Mouse (Mus musculus): Measurements from ENCODE around the gene Ctnna2.

Ctnna2 gene

DNA sequence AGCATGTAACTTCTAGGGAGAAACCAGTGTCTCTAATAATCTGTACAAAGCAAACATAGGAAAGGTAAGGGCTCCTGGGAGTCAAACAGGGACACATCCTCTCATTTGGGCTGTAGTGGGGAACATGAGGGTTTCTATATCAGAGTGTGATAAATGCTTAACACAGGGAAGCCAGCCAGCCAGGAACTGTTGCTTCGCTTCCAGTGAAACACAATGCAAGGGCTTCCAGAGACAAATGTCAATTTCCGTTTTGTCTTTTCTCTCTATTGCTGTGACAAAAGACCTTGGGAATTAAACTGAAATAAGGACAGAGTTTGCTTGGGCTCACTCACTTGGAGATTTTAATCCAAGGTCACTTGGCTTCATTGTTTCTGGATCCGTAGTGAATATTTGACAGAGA is 162.4 kb downstream of the Ctnna2 start:
- DNase-seq (ENCODE audit: low spot score), result no peak

DNA sequence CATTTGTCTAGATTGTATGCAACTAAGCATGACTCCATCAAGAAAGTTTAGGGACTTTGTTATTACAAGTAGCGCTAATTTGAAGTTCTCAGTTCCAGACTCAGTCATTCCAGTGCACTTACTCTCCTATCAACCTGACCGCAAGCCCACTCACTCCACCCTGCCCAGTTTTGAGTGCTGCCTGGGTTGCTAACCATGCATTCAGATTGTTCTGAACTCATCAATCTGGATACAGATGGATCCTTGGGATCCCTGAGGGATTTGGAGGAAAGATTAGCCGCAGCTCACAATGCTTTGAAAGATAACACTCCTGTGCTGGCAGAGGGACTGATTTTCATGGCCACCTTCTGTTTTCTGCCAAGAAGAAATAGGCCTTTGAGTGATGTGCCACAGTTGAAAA is 168.5 kb downstream of the Ctnna2 start:
- no peak for DNase-seq (ENCODE audit: low spot score)

DNA sequence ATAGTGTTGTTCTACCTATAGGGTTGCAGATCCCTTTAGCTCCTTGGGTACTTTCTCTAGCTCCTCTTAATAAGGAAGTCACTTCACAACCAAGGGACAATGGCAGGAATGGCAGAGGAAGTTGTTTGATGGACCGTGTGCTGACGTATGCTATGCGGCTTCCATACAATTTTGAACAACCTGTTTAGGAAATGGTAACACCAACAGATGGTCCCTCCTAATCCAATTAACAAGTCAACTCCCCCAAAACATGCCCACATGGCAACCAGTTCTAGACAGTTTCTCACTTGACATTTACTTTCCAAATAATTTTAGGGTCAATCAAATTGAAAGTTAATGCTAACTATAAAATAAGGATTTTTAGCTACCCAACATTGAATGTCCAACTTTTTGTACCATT is 176.9 kb downstream of the Ctnna2 start:
- no peak for DNase-seq (ENCODE audit: low spot score)

DNA sequence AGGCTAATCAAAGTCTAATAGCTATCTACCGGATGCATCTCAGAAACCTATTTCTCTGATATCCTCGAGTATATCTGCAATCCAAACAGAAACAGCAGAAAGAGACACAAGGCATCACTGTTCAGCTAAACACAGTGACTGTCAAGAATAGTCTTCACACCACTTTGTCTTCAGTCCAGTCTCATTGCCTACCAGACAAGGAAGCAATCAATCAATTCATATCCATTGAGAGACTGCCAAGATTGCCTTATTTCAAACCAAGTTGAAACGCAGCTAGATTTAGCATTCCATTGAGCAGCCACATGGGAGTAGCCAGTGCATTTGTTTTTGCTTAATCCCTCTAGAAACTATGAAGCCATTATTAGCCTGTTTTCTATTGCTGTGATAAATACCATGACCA is 196.2 kb downstream of the Ctnna2 start:
- no peak for DNase-seq (ENCODE audit: low spot score)

DNA sequence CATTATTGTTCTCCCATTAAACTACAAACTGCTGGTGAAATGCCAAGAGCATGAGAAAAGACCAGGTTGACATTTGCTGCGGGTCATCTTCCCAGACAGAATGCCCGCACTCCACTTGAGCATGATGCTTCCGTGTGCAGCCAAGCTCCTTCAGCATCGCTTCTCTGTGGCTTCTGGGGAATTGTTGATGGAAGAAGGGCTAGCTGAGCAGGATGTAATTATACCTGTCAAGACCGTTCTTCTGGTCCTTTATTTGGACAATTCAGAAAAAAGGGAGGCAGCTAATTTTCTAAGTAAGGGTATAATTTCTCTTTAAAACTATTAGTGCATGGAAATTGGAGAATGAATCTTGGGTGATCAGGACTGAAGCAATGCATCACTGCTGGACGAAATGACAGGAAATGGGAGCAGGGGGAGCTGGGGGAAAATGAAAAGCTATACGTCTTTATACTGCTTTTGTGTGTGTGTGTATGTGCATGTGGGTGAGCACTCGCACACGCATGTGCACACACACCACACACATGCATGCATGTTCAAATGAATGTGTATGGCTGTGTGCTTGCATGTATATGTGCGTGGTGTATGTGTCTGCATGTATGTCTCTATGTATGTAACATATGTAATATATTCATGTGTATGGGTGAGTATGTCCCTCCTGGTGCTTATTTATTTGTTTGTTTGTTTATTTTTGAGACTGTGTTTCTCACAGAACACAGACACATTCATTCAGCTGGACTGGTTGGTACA is 211.0 kb downstream of the Ctnna2 start:
- no peak for DNase-seq (ENCODE audit: low spot score)

DNA sequence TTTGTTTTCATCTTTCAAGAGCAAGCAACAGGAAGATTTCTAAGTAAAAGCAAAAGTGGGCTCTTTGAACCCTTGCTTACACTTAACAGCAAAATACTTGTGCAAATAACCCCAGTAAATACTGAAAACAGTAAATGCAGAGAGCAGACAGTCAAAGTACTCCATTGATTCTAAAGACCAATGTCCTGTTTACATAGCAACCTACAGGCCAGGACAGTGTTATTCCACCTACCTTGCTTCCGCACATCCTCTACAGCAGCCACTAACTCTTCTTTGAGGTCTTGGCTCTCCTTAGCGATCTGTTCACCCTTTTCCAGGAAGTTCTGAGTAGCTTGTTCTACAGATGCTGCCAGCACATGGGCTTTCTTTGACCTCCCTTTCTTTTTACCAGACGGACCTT is 221.3 kb downstream of the Ctnna2 start:
- DNase-seq (ENCODE audit: low spot score), result no peak

DNA sequence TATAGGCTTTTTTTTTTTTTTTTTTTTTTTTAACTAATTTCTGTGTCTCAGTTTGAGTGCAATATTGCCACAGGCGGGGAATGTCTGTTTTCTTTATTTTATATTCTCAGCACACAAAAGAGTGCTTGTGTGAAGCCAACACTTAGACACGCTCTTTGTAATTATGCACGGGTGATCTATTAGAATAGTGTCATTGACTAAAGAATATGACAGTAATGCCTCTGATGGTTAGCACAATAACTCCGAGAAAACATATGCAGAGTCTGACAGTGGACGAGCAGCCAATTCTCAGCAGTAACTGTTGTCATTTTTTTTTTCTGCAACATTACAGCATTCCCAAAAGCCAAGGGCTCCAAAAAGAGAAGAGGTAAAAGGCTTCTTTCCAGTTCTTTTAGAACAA is 234.1 kb downstream of the Ctnna2 start:
- DNase-seq (ENCODE audit: low spot score), result no peak

DNA sequence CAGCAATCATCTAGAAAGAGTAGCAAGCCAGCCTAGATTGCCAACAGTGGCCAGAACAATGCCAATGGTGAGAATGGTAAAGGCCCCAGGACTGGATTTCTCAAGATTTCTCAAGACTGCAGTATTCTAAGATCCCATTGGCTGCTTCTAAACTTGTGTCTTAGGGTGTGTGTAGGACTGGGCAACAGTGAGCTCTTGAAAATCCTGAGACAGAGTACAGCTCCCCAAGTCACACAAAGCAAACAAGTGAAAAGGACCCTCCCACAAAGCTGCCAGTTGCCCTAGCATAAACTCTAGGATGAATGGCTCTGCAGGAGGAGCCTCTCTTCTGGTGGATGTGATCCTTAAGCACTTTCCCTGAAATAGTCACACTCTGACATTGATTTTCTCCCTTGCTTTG is 235.8 kb downstream of the Ctnna2 start:
- no peak for DNase-seq (ENCODE audit: low spot score)

DNA sequence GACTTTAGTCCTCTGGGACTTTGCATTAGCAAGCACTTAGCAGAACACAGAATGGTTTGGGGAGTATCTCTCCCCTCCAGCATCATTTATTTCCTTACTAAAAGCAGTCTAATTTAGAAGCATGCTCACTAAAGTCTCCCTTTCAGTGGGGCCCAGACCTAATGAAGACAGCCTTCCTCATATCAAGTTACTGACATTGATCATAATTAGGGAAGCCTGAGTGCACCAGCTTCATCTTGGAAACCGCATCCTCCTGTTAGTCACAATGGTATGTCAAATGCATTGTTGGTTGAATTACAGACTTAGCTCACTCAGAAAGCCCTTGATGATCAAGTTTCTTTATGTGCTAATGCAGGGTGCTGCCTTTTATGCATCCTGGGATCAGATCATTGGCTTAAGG is 236.5 kb downstream of the Ctnna2 start:
- DNase-seq (ENCODE audit: low spot score), result no peak

DNA sequence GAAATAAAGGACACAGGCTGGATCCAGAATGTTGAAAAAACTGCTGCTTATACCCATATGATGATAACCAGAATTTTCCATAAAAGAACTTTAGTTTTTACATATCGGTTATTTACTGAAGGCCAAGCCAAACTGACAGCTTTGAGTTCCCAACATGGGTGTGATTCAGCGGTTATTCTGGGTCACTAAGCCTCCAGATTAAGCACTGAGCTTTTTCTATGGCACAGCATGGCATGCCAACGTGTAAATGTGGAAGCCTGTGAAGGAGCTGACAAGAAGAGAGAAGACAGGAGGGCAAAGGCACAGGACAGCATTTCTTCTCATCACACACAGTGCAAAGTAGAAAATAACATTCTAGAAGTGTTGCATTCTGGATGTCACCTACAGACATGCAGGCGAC is 240.9 kb downstream of the Ctnna2 start:
- no peak for DNase-seq (ENCODE audit: low spot score)

DNA sequence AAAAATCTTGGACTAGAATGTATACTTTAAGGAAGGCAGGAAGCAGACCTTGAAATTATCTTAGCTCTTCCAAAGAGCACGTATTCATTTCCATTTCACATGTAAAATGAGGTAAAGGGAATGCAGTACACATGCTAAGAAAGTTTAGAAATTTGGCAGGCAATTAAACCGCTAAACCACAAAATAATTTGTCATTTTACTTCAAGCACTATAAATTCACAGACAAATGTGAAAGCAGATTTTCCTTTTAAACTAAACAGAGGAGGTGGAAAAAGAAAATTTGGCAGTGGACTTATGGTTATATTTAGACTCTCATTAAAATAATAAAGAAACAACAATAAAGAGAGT is 254.6 kb downstream of the Ctnna2 start:
- no peak for DNase-seq (ENCODE audit: low spot score)

DNA sequence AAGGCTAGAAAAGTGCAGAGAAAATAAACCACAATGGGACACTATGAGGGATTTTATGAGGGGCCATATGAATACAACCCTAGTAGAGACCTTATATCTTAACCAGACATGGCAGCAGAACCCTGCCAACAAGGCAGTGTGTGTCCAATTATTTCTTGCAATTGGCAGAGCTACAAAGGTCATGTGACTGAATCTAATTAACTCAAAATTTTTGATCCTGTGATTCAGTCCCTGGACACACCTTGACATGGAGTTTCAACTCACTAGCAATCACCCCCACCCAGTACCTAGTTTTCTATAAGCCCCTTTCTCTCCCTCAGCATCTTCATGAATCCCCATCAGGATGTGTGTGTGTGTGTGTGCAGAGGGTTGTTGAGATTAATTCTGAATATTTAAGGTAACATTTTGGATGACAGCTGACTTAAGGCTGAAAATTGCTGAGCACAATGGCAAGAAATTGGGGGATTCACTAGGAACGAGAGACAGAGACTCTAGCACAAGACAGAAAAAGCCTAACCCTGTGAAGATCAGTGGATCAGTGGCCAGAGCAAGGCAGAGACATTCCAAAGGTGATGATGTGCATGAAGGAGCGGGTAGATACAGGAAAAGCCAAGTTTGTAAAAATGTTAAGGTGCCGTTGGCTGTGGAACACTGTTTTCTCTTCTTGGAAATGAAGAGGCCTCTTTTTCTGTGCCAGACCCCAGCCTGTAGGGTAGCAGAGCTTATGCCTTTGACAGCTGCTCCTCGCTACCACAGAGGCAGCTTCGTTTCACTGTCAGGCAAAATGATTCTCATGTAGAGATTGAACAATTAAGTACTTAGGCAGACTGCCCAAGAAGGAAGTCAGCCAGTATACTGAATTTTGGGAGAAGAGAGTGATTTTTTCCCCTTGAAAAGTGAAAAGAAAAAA is 255.2 kb downstream of the Ctnna2 start:
- DNase-seq (ENCODE audit: low spot score), result no peak

DNA sequence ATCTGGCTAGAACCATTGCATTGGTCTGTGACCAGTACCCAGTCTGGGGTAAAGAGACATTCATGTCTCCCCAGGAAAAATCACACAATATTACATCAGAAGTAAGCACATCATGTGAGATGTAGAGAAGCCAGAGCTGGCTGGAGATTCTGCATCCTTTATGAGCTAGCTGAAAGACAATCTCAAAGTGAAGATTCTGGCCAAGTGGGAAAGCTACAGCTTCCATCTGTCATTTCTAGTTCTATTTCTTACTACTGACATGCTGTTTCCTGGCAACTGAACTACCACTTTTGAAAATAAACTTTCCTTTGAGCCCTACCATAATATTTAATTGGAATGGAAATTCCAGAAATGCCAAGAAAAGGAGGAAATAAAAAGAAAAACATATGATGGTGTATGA is 285.4 kb downstream of the Ctnna2 start:
- no peak for DNase-seq (ENCODE audit: low spot score)

DNA sequence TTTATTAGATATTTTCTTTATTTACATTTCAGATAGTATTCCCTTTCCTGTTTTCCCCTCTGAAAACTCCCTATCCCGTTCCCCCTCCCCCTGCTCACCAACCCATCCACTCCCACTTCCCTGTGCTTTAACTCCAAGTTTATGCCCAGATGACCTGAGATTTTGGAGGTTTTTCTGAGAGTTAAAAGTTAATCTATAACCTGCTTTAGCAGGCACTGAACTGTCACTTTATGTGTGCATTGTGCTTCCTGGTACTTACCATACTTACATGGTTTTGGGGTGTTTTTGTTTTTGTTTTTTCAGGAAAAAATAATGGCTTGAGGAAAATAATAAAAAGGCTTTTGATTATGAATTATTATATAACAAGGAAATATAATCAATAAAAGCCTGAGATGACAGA is 292.3 kb downstream of the Ctnna2 start:
- DNase-seq (ENCODE audit: low spot score), result no peak

DNA sequence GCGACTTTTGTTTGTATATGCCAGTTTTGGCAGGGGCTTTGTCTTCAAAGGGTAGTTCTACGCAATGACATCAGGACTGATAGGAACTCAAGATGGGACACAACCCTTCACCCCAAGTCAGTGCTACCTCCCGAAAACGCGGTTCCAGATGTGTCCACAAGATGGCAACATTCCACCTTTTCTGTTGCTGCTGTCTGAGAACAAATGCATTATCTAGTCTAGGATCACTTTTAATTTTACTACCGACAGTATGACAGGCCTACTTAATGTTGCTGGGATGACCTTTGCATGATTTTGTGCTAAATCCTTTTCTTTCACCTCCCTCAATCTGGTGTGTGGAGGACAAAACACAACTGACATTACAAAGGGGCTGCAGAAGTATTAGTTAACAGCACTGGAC is 329.4 kb downstream of the Ctnna2 start:
- no peak for DNase-seq (ENCODE audit: low spot score)

DNA sequence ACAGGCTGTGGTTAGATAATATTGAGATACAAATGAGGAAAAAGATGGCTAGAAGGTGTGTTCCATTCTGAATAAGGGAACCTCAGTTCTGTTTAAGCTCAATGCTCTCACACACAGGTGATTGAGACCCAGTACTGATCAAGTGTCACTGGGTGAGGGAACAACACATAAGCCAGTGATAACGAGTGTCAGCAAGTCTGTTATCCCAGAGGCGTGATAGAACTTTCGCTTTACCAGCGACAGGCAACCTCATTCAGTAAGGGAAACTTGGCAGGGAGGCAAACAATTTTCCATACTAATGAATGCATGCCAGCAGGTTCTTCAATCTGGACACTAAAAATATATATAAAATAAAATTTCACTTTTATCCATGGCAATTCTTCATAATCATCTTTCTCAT is 334.9 kb downstream of the Ctnna2 start:
- DNase-seq (ENCODE audit: low spot score), result no peak

DNA sequence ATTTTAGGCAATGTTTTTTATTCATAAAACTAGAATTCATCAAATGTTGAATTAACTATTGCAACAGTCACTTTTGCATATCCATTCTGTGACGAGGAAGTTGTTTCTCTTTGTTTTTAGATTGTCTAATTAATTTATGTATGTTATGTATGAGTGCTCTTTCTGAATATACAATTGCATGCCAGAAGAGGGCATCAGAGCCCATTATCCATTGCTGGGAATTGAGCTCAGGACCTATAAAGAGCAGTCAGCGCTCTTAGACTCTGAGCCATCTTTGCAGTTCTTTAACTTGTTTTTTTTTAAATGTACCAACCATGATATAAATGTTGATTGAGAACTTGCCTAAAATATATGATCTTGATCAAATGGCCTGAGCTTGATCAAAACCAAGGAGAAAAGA is 340.7 kb downstream of the Ctnna2 start:
- DNase-seq (ENCODE audit: low spot score), result no peak

DNA sequence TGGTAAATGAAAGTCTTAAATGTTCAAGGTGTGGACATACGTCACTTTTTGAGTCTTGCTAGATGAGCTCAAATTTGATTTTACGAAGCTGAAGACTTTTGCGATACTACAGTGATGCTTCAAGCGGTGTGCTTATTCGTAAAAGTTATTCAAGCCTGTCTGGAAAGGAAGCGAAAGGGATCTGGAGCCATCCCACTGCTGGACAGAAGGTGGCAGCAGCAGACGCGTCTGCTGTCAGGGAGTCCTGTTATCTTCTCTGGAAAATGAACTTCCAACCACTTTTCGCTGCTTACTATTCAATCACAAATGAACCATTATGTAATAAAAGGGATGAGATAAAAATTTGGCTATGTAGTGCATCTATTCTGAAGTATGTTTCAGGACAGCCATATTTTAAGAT is 345.5 kb downstream of the Ctnna2 start:
- no peak for DNase-seq (ENCODE audit: low spot score)

DNA sequence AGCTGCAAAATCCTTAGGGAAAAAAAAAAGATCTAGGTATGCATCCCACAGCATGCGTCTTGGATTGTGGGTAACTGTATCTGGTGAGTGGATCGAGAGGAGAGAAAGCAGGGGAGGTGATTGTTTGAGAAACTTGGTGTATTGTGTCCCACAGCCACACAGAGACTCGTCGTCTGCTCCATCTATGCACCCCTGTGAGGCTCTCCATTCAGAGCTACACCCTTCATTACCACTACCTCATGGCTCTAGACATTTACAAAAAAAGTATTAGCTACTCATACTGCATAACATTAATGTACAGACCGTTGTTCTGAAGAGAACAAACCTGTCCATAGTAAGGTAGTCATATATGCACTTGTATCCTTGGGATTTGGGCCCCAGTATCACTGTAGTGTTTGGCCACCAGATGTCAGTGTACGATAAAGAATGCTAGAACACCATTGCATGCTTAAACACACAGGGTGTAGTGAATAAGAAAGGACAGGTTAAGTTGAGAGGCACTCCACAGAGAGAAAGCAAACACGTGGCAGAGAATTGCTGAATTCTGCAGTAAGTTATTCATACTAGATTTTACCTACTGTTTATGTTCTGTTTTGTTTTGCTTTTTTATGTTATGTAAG is 350.8 kb downstream of the Ctnna2 start:
- no peak for DNase-seq (ENCODE audit: low spot score)

DNA sequence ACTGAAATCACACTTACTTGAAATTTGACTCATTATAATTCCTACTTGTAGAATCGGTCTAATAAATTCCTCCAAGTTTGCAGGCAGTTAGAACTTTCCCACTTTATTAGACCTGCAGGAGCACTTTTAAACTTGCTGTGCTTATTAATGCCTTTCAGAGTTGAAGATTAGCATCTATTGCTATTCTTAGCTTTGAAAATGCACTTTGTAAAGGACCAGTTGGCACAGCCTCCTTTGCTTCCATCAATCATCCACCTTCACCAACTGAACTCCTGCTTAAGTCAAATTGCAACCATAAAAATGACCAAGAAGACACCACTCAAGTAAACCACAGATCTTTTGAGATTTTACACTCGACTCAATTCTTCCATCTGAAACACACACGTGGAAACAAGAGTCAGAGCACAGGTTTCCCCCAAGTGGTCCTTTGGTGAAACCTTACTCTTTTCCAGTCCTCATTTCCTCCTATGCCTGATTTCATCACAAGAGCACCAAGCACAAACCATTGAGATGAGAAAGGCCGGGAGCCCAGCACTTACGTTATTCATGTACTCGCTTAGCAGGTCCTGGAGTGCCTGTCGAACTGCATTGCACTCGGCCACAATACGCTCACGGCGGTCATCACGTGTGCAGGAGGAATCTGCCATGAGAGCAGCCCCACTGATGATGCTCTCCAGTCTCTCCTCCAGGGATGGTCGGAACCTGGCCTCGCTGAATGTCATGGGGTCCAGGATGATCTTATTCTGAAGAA is 374.7 kb downstream of the Ctnna2 start:
- DNase-seq (ENCODE audit: low spot score), result no peak

DNA sequence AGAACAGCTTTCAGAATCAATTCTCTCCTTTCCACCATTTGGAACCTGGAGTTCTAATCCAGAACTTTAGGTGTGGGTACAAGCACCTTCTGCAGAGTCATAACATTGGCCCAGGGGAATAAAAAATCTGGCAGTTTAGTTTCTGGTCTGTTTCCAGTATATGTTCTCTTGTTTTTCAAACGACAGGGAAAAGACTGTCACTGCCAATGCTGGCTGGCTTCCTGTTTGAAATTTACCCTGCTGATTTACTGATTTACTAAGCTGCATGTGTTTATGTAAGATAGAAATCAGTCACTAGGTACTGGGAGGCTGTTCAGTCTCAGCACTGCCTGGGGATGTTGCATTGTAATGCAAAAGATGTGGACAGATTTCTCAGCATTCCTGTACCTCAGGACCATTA is 375.6 kb downstream of the Ctnna2 start:
- DNase-seq (ENCODE audit: low spot score), result no peak

DNA sequence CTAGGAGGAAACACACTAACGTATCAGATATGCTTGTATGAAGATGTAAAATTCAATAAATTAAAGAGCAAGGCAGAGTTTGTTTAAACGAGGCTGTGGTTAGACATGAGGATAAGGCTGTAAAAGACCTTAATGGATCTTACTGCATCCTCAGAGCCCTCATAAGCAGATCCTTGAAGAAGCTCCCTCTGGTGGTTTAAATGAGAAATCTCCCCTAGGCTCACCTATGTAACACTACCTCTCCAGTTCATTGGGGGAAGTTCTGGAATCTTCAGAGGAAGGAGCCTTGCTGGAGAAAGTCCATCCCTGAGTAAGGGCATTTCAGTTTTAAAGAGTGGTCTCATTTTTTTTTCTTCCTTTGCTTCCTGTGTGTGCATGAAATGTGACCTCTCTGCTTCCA is 380.3 kb downstream of the Ctnna2 start:
- no peak for DNase-seq (ENCODE audit: low spot score)

DNA sequence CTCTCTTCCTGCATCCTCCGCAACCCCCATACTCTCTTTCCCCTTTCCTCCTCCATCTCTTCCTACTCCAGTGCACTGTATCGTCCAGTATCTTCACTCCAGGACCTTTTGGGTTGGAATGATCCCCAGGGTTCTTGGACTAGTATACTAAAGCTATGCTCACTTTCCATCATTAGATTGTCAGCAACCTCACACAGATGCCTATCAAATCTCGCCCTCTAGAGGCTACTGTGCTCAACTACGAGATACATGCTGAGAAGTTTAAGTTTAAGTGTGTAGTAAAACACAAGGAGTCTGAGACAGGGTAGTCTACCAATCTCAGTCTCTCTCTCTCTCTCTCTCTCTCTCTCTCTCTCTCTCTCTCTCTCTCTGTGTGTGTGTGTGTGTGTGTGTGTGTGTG is 396.9 kb downstream of the Ctnna2 start:
- no peak for DNase-seq (ENCODE audit: low spot score)

Data from yolk sac, embryonic 10.5 days (tissue).